Mouse (Mus musculus): ENCODE measurements around the gene Ino80e.

DNA sequence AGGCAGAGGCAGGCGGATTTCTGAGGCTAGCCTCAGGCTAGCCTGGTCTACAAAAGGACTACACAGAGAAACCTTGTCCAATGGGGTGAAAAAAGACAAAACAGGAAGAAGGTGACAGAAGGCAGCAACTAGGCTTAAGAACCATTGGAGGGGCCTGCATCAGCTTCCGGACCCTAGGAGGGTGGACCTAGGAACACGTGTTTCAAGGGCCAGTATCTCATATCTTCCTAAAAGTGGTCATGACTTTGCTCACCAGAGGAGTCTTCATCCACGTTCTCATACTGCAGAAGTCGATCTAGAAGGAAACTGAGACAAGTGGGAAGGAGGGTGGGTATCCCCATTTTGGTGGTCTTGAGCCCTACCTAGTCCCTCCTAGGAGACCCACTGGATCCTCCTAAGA, 1.2 kb downstream of the Ino80e start:
- TF ChIP-seq TBP (IDR thresholded peaks at IDR 0.05; ENCODE audit: low read depth, low read length) (no peak), CTCF (IDR thresholded peaks at IDR 0.05 in 2 of 3, conservative IDR thresholded peaks at IDR 0.05 in 1 of 3; ENCODE audit: control insufficient read depth in 1 of 3, insufficient read depth in 1 of 3, low read depth in 2 of 3, low read length in 3 of 3, poor library complexity in 1 of 3, severe bottlenecking in 1 of 3) (no peak), POLR2A (IDR thresholded peaks at IDR 0.05; ENCODE audit: control insufficient read depth in 1 of 2, insufficient read depth in 1 of 2, low read depth in 1 of 2, low read length in 2 of 2, poor library complexity in 1 of 2) (peak in 1 of 2 experiments; percentile 2; a peak in 1 of 4 replicates), MEF2A (IDR thresholded peaks at IDR 0.05; ENCODE audit: extremely low read depth, insufficient replicate concordance, low read depth, low read length, poor library complexity, severe bottlenecking) (no peak), EP300 (IDR thresholded peaks at IDR 0.05; ENCODE audit: low read depth in 1 of 2, low read length in 2 of 2) (no peak), TCF12 (IDR thresholded peaks at IDR 0.05; ENCODE audit: low read depth, low read length) (no peak), E2F4 (IDR thresholded peaks at IDR 0.05; ENCODE audit: borderline replicate concordance, low read depth, low read length) (no peak), CHD2 (IDR thresholded peaks at IDR 0.05; ENCODE audit: low read length) (no peak), HCFC1 (IDR thresholded peaks at IDR 0.05; ENCODE audit: low read depth, low read length) (no peak), ZC3H11A (IDR thresholded peaks at IDR 0.05; ENCODE audit: low read depth, low read length) (no peak)
